Mouse (Mus musculus): ENCODE measurements at regions not wholly inside any gene's neighbourhood (a gene's known extent, or its start where the extent isn't known, plus 50 kb on each side); places are given as distances from the start of the nearest gene placed in this dataset.

DNA sequence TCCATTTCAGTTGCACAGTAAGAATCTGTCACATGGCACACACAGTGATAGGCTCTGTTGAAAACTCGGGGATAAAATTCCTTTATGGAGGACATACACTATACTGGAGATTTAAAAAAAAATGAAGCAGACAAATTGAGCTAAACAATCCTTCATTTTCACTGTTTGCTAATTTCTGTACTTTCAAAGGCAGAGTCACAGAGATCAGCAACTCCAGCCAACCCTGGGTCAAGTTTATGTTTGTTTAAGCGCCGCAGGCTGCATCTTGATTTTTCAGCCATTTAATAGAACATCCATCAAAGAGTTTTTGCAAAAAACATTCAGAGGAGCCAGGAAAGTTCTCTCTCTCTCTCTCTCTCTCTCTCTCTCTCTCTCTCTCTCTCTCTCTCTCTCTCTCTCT, 114.8 kb downstream of the Anxa2 start:
- no peak for TF ChIP-seq GATA1 (IDR thresholded peaks at IDR 0.05; ENCODE audit: borderline replicate concordance, low read length)
- TF ChIP-seq TAL1 (conservative IDR thresholded peaks at IDR 0.05; ENCODE audit: low read depth, low read length) = no peak
- TF ChIP-seq CTCF (IDR thresholded peaks at IDR 0.05; ENCODE audit: low read depth, low read length) = no peak
- TF ChIP-seq POLR2AphosphoS5 (IDR thresholded peaks at IDR 0.05; ENCODE audit: insufficient replicate concordance, low read depth, low read length) = no peak

Data from G1E (cell line).